Mouse (Mus musculus) liver, adult 2 months (tissue): Measurements from ENCODE around the gene Cmklr1.

Experiments used
- CTCF ChIP-seq: fragments of 200-500 bp; IDR thresholded peaks from 2 replicates; pipeline ENCODE4 v1.5.1; 2011; ENCODE audit warnings: low read depth, low read length, control low read depth
- POLR2A ChIP-seq: fragments of 200-500 bp; IDR thresholded peaks from 2 replicates; pipeline ENCODE4 v1.6.1; 2011; ENCODE audit warnings: low read length, control low read depth; ENCODE audit not compliant: insufficient read depth; ENCODE audit errors: extremely low read depth

GRCm38 (mm10) chr5:113654821-113655220 lies 4.6 kb upstream of the Cmklr1 start:
- TF ChIP-seq CTCF (no peak), POLR2A (no peak)
